Mouse (Mus musculus) ovary, postnatal 10 days (tissue): ENCODE measurements around the gene Lrrc36.

Experiments used
- DNase-seq: peaks from one replicate; pipeline ENCODE4 v3.0.0; 2022; ENCODE audit warnings: low spot score

Gene Lrrc36

DNA sequence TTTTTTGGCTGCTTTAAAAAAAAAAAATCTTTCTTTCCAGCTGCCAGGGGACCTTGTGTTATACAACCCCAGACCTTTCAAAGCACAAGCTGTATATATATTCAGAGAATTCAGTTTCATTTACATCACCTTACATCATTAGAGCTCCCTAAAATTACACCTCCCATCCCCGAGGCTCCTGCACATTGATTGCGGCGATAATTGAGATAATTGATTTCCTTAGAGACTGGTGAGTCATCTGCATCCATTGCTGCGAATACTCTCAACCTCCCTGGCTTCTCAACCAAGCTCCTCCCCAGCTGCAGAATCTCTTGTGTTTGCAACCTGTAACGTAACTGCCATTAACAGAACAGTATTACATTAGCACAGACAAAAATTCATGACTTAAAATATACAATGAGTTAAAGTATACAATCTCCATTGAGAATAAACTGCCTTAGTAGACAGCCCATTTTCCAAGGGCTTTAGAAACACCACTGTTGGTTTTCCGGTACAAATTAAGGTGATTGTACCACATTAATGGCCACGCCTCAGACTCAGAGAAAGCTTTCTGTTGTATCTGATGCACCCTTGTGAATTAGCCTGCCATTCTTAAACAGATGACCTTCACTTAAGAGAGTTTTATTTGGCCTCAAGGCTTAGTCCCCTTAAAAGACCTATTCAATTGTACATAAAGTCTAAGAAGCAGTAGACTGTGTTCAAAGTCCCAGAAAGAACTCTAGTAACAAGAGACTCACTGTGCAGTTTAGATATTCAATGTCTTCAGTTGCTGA is 18.6 kb downstream of the Lrrc36 start:
- DNase-seq: no peak

DNA sequence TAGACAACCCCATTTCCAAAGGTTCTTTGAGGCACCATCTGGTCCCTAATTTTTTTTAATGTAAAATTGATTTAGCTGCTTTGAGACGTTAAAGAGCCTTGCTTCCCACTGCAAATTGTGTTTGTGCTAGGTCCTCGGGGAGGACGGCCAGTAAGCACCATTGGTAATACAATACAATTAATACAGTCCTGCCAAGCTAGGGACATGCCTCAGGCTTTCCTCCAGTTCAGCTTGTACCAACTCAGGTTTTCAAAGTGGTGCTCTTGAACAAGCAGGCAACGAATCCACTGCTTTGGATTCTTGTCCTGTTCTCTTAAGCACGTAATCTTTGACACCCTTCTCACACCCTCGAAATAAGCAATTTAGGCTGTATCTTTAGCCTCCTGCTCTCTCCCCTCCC is 19.6 kb downstream of the Lrrc36 start:
- DNase-seq: no peak

DNA sequence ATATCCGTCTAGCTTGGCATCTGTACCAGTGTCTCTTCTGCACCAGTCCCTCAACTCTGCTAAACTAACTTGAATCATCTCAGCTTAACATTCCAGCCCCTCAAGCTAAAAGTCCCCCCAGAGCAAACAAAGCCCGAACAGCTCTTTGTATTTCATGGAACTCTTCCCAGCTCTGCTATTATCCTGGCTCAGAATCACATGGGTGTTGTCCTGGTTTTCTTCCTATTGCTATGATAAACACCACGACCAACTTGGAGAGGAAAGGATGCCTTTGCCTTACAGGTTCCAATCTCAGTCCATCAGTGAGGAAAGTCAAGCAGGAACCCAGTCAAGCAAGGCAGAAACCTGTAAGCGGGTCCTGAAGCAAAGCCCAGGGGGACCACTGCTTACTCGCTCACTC is 20.1 kb downstream of the Lrrc36 start:
- DNase-seq: no peak

DNA sequence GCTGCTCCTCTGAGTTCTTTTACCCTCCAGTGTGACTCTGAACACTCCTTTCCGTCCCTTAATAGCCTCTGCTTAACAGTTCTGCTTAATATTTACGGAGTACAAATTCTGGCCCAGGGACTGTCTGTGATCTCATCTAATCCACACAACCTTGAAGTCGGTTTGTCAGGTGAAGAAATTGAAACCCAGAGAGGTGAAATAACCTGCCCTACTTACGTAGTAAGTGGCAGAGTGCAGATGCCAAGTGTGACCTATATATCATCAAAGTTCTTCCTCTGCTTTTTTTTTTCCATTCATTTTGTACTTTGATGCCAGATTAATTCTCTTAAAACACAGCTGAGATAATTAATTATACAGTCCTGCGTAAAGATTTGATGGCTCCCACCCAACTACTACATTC is 20.8 kb downstream of the Lrrc36 start:
- no peak for DNase-seq

DNA sequence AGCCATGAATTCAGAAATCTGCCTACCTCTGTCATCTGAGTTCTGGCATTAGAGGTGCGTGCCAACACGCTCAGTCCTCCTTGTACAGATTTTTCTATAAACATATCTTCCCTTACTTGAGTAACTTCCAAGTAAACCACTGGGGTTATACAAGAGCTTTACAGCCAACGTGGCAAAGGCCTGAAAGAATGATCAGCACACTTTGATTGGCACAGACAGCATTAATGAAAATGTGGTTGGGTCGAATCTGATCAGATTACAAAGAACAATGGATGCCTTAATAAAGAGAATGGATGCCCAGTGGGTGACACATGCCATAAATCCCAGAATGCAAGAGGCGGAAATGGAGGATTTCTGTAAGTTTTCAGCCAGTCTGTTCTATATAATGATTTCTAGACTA is 22.8 kb downstream of the Lrrc36 start:
- no peak for DNase-seq

DNA sequence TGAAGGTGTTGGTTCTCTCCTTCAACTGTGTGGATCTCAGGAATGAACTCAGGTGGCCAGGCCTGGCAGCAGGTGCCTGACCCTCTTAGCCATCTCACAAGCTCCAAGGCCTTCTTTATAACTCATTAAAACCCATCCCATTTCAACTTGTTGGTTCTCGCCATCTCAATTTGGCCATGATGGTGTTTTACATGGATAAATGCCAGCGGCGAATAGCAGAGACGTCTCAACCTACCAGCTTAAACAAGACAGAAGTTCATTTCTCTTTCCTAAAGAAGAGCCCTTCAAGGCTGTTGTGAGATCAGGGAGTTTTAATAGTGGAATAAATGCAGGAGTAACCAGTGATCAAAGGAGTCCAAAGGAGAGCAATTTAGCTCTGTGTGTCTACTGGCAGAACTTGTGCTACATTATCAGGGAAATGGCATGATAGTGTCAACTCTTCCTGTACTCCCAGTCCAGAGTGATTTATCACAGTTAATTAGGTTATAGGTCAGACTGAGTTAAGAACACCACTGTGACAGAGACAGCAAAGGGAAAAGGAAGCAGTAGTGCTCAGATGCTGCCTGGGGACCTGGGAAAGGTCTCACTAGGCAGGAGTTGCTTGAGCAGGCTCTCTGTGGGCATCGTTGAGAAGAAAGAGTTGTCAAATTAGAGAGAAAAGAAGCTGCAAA is 23.8 kb downstream of the Lrrc36 start:
- DNase-seq: no peak

DNA sequence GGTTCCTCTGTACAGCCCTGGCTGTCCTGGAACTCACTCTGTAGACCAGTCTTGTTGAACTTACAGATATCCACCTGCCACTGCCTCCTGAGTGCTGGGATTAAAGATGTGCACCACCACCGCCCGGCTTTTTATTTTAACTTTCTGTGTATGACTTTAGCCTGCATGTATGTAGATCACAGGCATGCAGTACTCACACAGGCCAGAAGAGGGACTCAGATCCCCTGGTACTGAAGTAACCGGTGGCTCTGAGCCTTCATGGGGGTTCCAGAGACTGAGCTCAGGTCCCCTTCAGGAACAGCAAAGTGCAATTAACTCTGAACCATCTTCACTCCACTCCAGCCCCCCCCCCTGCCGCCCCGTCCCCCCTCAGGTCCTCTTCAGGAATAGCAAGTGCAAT is 25.5 kb downstream of the Lrrc36 start:
- DNase-seq: no peak

DNA sequence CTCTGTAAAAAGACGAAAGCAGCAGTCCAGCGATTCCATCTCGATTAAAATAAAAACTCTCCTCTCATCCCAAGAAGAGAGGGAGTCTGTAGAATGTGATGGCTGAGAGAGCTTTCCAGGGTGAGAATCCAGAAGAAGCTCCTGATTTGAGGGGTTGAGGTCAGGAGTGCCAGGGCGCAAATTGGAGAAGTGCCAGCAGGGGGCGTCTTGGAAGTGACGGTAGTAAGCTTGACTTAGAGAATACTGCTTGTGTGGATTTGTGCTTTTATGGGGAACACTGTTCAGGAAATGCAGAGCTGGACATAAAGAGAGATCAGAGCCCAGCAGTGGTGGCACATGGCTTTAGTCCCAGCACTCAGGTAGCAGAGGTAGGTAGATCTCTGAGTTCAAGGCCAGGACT is 28.1 kb downstream of the Lrrc36 start:
- DNase-seq: no peak

DNA sequence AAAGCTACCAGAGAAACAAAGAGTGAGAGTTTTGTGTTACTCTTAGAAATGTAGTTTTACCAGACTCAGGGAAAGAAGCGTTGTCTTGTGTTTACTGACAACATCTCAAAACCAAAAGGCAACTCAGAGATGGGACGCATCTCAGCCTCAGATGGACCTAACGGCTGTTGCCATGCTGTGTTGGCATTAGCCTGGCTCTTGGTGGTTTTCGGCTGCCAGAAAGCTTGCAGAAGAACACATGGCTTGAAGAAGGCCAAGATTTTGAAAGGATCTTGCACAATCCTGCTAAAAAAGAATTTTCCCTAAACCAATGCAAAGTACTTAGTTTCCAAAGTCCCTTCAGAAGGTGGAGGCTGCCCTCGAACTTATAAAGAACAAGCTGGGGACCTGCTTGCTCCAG is 29.3 kb downstream of the Lrrc36 start:
- DNase-seq: no peak

DNA sequence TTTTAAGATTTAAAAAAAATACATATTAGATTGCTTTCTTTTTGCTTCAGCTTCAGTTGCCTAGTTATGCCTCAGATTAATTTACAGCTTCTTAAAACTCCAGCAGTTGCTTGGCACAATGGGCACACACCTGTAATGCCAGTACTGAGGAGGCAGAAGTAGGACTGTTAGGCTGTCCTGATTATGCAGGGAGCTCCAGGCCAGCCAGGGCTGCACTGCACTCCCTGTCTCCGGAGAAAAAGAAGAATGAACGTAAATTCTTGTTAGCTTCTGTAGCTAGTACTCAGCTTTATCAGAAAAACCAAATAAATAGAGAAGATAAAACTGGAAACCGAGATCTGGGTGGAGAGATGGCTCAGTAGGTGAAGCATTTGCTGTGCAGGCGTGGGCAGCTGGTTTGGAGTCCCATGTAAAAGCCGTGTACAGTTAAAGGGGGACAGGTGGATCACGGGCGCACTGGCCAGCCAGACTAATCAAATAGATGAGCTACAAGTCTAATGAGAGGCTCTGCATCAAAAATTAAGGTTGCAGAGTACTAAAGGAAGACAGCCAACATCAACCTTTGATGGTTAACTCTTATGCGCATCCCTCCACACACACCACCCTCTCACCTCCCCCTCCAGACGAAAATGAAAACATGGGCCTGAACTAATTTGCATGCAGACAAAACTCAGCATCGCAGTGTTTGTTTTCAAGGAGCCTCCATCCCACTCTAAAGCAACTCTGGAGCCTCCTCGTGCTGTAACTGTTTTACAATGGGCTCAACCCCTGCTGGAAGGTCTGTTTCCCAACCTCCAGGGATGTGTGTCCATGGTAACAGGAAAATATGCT is 32.1 kb downstream of the Lrrc36 start:
- DNase-seq: no peak

DNA sequence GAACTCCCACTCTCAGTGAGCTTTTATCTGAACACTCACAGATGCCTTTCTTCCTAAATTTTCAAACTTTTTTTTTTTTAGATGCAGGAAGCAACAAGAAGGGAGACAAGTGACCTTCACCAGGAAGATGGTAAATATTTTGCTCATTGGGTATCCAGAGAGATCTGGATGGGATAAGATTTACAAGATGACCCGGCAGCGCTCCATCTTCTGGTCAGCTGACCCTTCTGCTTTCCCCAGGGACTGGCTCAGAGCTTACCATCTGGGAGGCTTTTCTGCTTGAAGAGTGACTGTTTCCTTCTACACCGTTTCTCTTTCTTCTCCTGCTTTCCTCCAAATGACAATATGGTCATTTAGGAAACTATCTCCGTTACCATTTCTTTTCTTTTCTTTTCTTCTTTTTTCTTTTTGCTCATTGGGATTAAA is 32.8 kb downstream of the Lrrc36 start:
- DNase-seq: no peak

DNA sequence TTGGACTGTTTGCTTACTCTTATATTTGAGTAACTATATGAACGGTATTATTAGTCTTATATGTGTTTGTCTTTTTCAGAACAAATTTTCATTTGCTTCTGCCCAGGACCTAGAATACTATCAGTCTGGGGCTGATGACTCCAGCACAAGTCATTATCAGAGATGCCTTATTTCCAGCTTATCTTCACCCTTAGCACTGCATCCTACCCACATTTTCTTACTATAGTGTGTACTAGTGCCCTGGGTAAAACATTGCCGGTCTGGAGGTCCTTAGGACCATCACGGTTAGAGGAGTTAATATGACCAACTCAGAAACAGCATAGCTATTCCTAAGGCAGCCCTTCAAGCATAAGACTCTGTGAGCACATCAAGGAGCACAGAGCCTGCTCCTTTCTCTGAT is 34.8 kb downstream of the Lrrc36 start:
- no peak for DNase-seq

DNA sequence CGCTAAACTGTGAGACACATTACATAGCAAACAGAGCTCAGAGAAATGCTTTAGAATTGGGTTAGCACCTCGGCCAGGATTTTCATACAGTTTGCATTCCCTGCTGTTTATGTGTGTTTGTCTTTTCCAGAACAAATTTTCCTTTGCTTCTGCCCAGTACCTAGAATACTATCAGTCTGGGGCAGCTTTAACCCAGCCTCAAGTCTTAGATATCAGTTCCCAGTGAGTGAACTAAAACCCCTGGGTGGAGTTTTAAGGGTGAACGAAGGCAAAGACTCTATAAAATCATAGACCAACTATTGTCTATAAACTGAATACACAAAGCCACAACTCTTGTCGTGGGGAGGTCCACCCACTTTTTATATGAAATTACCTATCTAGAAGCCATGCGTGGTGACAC is 35.2 kb downstream of the Lrrc36 start:
- DNase-seq: no peak

DNA sequence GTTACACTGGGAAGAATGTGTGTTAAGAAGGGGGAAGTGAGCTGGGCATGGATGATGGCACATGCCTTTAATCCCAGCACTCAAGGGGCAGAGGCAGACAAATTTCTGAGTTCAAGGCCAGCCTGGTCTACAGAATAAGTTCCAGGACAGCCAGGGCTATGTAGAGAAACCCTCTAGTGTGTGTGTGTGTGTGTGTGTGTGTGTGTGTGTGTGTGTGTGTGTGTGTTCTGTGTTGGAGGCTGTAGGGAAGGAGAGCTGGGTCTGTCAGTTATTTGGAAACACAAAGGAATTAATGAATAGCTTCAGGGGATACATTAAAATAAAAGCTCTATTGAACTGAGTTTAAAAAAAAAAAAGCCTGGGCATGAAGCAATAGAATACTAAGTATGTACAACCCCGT is 37.6 kb downstream of the Lrrc36 start:
- no peak for DNase-seq

DNA sequence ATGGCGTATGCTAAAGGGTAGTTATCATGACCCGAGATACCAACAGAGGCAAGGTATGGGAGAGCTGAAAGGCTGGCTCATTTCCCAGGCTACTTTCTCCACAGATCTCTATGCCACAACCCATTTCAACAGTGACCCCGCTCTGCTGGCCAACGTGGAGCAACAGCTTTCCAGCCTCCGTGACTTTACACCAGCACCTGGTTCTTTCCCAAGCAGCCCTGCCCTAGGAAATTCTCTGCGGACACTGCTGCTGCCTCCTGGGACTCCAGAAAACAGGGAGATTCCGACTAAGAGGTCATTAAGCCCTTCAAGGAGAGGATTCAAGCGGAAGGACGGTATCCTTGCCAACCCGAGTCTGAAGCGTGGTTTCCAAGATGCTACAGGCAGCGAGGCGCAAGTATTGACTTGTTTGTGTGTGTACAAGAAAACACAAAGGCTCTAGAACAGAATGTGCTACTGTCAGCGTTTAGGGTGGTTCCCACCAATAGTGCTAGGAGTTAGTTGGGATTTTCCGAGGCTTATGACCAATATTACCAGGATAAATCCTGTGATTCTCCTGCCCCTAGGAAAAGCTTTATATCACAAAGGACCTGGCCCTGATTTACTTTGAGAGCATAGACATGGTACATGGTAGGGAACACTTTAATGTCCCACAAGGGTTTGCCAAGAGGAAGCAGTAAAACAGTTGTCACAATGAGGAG is 38.7 kb downstream of the Lrrc36 start:
- no peak for DNase-seq

DNA sequence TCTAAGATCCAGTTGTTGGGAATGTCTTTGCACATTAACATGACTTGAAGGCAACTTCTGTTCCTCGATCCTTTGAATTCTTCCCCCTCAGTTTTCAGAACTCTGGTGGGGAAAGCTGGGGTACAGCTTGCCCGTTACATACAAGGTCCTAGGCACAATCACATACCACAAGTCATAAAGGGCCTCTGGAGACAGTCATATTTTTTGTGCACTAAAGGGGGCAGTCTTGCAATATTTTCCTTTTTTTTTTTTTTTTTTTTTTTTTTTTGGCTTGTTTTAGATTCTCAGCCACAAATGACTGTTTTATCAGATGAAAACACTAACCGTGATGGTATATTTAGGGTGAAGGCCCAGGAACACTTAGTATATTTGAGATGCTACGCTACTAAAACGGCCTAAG is 39.9 kb downstream of the Lrrc36 start:
- no peak for DNase-seq

DNA sequence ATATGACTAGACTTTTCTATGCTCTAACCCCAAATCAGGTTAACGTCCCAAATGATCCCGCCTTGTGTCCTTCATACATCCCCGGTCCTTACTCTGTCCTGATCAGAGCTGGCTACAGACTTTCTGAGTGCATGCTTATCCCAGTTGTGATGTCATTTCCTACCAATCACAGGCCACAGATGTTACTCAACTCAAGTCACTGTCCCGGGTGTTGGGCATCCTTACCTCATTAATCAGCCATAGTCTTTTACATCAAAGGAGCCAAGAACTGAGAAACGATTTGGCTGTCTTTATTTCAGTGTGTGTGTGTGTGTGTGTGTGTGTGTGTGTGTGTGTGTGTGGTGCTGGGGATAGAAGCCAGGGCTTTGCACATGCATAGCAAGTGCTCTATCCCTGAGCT is 40.7 kb downstream of the Lrrc36 start:
- no peak for DNase-seq

DNA sequence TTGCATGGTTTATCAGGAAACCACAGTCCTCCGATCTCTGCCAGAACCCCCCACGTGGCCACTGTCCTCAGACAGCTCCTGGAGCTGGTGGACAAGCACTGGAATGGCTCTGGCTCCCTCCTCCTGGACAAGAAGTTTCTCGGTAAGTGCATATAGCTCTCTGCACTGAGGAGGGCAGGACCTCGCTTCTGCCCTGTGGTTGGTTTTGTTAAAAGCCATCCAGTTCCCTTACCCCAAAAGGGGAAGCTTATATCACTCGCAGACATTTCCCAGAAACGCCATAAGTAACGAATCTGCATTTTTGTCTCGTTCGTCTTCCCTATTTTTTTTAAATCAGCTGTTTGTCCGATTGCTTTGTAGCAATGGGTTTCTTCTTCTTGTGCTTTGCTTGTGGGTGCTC is 41.8 kb downstream of the Lrrc36 start:
- no peak for DNase-seq

DNA sequence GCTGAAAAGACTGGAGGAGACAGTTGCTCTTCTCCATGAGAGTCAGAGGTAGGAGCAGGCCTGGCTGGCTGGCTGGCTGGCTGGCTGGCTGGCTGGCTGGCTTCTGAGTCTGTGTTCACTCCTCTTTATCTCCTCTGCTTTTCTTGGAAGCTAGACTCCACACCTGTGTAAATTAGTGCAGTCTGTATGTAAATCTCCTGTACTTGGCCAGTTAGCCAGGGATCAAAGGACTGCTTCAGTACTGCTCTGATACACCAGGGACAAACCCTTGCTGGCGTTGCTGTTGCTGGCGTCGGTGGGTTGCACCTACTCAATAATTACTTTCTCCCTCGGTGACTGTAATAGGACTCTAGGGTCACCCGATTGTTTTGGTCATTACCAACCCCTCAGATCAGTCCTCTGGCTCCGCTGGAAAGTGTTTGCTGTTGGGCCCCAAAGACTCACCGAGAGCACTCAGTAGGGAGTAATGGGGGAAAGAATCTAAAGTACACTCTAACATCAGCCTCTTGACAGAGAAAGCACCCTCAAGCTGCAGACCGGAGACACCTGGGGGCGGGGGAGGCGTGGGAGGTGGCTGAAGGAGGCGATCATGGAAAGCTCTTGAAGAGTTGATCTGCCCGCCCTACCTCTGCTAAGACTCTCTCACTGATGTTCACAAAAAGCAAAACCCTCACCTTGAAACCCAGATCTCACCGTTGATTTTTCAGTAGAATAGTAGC is 47.9 kb downstream of the Lrrc36 start:
- no peak for DNase-seq

DNA sequence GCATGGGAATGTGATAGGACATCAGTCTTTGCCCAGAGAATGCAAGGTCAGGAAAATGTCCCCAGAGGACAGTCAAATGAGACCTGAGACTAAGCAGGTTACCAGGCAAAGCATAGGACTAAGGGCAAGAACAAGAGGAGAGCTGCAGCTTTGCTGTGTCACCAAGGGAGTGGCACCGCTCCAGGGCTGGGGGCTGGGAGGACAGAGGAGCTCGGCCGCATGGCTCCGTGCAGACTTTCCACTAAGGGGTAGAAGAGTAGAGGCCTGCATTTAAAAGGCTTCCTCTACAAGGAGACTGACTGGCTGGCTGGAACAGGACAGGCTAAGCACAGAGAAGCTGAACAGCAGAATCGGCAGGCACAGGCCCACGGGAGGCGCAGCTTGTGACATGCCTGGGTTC is 51.2 kb downstream of the Lrrc36 start:
- DNase-seq: no peak

DNA sequence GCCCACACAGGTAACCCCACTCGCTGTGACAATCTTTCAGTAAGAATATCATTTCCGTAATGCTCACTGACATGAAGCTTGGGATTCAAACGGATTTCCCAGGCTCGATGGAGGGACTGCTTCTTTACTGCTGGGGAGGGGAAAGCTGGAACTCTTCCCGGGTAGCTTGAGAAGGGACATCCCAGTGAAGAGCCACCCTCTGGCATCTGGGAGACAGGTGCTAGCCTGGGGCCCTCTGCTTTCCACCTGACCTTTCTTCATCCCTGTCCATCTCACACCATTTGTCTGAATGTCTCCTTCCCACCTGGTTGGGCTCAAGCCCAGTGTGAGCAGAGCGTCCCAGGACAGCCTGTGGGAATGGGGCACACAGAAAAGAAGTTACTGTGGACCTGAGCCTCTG is 52.9 kb downstream of the Lrrc36 start:
- DNase-seq: no peak
